Mouse (Mus musculus) small intestine, adult 2 months (tissue): Measurements from ENCODE around the gene 4933415F23Rik. TPM values are rescaled to one million over a fixed set of nuclear protein-coding genes. Genes with fewer than 3 reads are reported as not detected.

ENCODE experiments used
- H3K27ac ChIP-seq: fragments of 200-500 bp; 2 replicates; pipeline ENCODE4 v1.5.1; 2012; ENCODE audit warnings: low read depth, low read length, control low read depth, inconsistent platforms; ENCODE audit not compliant: insufficient read depth
- H3K27me3 ChIP-seq: fragments of 200-500 bp; 2 replicates; pipeline ENCODE4 v1.6.1; 2012; ENCODE audit warnings: mild to moderate bottlenecking, moderate library complexity, low read length, inconsistent platforms; ENCODE audit not compliant: control insufficient read depth, insufficient read depth
- H3K36me3 ChIP-seq: fragments of 200-500 bp; 2 replicates; pipeline ENCODE4 v1.6.1; 2012; ENCODE audit warnings: mild to moderate bottlenecking, low read length, control low read depth, inconsistent platforms; ENCODE audit not compliant: control insufficient read depth, insufficient read depth
- H3K4me1 ChIP-seq: fragments of 200-500 bp; 2 replicates; pipeline ENCODE4 v1.6.1; 2012; ENCODE audit warnings: low read length, inconsistent platforms, mixed read lengths; ENCODE audit not compliant: control insufficient read depth, insufficient read depth, insufficient read length
- H3K4me3 ChIP-seq: fragments of 200-500 bp; 2 replicates; pipeline ENCODE4 v1.5.1; 2012; ENCODE audit warnings: low read depth, mild to moderate bottlenecking, control low read depth, inconsistent platforms, low read length, moderate library complexity
- CTCF ChIP-seq: fragments of 200-500 bp; IDR thresholded peaks from 2 replicates; pipeline ENCODE4 v1.5.1; 2012; ENCODE audit warnings: low read depth, mild to moderate bottlenecking, control low read depth, inconsistent platforms, low read length, moderate library complexity, mixed read lengths; ENCODE audit not compliant: insufficient replicate concordance, insufficient read length; ENCODE audit errors: extremely low read depth
- POLR2A ChIP-seq: fragments of 200-500 bp; IDR thresholded peaks from 2 replicates; pipeline ENCODE4 v1.6.1; 2012; ENCODE audit warnings: low read depth, mild to moderate bottlenecking, control low read depth, inconsistent platforms, low read length, moderate library complexity
- WGBS: fragments of 180-500 bp; shearing (Covaris S2); methylation state at CpG from one replicate; pipeline ENCODE4 v1.1.7; 2018; 5-methylcytosine and 5-hydroxymethylcytosine counted together
- polyA plus RNA-seq: library from polyadenylated mRNA; depleted of rRNA; stranded (reverse); fragments of >200 nt; gene quantifications from 2 replicates; pipeline ENCODE4 v1.2.3, GENCODE M21; 2012

4933415F23Rik gene
- polyA plus RNA-seq, 1 experiment: not detected

DNA sequence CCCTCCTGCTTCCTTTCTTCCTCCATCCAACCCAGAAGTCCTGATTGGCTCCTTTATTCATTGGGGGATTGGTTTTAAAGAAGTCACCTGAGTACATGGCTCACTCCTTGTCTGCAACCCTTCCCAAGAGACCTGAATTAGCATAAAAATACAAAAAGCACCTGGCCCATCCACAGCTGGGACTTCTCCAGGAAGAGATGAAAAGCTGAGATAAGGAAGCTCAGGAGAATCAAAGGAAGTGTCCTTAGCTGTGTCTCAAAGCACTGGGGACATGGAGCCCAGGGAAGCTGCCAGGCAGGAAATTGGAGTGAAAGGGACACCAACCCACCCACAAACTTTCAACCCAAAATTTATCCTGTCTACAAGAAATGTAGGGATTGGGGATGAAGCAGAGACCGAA, 7.1 kb upstream of the 4933415F23Rik start:
- Histone ChIP-seq H3K27ac (no peak overlapping the region), H3K36me3 (no peaks in the 10 kb centered on the region), H3K4me3 (no peak overlapping the region), H3K4me1 (no peaks in the 10 kb centered on the region), H3K27me3 (no peaks in the 10 kb centered on the region)
- no peak for TF ChIP-seq CTCF
- no peak for TF ChIP-seq POLR2A
- 88% methylated on average over 1 of the region's 1 CpGs for WGBS

DNA sequence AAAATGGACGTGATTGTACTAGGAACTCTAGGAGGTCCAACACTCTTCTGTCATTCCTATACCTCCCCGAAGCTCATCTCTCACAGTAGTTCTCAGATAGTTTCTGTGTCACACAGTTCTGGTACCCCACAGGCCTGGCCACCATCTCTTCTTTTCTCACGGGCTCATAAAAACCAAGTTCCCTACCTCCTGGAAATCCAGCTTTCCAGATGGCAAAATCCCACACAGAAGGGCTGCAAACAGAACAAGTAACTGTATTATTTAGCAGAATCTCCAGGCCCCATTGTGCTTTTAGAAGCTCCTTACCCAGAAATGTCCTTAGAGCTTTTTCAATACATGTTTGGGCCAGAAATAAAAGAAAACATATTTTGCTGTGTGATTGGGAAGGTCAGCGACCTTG, 828 bp upstream of the 4933415F23Rik start:
- H3K4me3 ChIP-seq: no peak overlapping the region
- TF ChIP-seq POLR2A (no peak), CTCF (no peak)
- no peaks in the 10 kb centered on the region for H3K36me3 ChIP-seq
- no peaks in the 10 kb centered on the region for H3K27me3 ChIP-seq
- no peaks in the 10 kb centered on the region for H3K4me1 ChIP-seq
- no peak overlapping the region for H3K27ac ChIP-seq
- WGBS: 90% methylated on average over 4 of the region's 4 CpGs

DNA sequence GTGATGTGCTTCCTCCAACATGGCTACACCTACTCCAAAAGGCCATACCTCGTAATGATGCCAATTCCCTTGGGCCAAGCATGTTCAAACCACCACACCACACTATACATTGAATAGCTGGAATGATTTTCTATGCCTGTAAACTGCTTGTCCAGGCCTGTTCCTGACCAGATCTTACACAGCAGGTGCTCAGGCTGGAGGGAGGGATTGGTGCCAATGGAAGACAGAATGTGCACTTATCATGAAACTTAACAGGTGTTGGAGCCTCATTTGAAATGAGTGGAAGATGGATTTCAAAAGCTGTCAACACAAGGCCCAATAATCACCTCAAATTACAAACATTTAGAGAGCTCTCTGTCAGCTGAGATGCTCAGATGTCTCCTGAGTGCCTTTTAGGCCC, 2.3 kb downstream of the 4933415F23Rik start:
- no peaks in the 10 kb centered on the region for H3K27me3 ChIP-seq
- no peaks in the 10 kb centered on the region for H3K36me3 ChIP-seq
- H3K4me3 ChIP-seq: no peak overlapping the region
- H3K4me1 ChIP-seq: no peaks in the 10 kb centered on the region
- 65% methylated on average over 1 of the region's 1 CpGs for WGBS
- H3K27ac ChIP-seq: no peak overlapping the region
- no peak for TF ChIP-seq CTCF
- TF ChIP-seq POLR2A: no peak

DNA sequence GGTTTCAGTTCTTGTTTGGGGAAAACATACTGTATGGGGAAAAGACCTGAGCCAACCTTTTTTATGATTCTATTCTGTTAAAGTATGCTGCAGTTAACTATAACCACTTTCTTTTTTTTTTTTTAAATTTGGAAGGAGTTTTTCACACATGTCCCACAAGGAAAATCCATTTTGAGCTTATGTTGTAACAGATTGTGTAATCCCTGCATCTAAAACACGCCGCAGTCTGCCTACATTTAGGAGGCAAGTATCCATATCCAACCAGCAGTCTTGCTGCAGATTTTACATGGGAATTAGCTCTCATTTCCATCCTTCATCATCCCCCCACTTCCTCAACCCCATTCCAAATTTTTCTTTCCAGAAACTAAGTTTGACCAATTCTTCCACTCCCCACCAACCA, 3.6 kb downstream of the 4933415F23Rik start:
- Histone ChIP-seq H3K4me3 (no peak overlapping the region), H3K4me1 (no peaks in the 10 kb centered on the region), H3K27ac (no peak overlapping the region), H3K36me3 (no peaks in the 10 kb centered on the region), H3K27me3 (no peaks in the 10 kb centered on the region)
- WGBS: 89% methylated on average over 2 of the region's 2 CpGs
- TF ChIP-seq CTCF (no peak), POLR2A (no peak)

DNA sequence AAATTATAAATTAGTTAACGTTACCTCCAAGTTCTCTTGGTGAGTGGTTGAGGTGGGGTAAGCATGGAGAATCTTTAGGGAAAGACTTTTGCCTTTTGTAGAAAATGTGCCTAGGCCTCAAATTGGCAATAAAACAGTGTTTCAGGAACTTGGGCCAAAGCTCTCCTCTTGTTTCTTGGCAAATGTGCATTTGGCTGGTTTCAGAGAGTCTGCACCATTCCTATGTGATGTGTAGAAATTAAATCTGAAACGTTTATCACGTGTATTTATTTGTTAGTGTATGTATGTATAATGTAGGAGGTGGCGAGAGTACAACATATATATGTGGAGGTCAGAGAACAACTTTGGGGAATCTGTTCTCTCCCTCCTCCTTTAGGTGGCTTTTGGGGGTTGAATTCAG, 4.1 kb downstream of the 4933415F23Rik start:
- Histone ChIP-seq H3K4me3 (no peak overlapping the region), H3K36me3 (no peaks in the 10 kb centered on the region), H3K27ac (no peak overlapping the region), H3K4me1 (no peaks in the 10 kb centered on the region), H3K27me3 (no peaks in the 10 kb centered on the region)
- TF ChIP-seq POLR2A (no peak), CTCF (no peak)
- 75% methylated on average over 4 of the region's 4 CpGs for WGBS

DNA sequence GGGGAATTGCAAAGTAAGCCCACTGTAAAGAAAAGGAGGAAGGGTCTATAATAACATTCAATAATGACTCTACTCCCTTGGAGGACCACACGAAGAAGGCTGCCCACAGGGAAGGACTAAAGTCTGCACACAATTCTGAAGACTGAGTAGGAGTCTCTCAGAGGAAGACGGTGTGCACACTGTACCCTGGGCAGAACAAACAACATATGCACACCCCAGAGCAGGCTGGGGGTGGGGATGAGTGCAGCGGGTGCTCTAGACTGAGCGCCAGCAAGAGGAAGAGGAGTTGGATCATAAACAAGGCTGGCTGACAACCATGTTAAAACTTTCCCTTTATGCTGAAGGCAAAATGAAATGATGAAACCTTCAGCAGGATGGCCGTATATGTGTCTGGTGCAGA, 34.3 kb downstream of the 4933415F23Rik start:
- Histone ChIP-seq H3K4me1 (no peaks in the 10 kb centered on the region), H3K27ac (no peak overlapping the region), H3K4me3 (no peak overlapping the region), H3K27me3 (no peaks in the 10 kb centered on the region), H3K36me3 (no peaks in the 10 kb centered on the region)
- 83% methylated on average over 5 of the region's 5 CpGs for WGBS
- TF ChIP-seq CTCF (no peak), POLR2A (no peak)

DNA sequence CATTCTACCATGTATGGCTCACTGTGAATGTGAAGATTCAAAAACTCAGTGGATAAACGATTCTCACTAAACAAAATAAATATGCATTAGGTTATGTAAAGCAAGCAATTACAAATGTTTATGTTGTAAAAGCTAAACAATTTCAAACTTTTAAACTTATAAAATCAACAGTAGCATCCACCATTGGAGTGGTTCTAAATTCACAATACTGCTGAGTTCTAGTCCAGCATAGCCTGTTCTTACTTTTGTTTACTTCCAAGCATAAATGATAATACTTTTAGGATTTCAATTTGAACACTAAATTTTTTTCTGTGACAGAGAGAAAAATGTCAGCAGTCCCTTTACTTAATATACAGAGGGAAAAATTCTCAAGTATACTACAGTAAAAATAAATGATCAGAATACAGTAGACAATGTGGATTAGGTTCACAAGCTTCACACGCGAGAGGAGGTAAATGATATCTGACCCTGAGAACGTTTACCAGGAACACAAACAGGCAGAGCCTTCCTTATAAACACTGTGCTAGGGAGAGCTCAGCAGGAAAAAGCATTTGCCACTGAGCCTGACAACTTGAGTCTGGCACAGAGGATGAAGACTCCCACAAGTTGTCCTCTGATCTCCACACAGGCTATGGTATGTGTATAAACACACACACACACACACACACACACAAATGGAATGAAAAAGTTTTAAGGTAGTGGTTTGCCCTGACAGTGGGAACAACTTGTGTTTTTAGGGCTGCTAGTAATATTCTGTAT, 37.2 kb downstream of the 4933415F23Rik start:
- 51% methylated on average over 4 of the region's 4 CpGs for WGBS
- H3K27me3 ChIP-seq: no peaks in the 10 kb centered on the region
- H3K27ac ChIP-seq: no peak overlapping the region
- no peak for TF ChIP-seq CTCF
- TF ChIP-seq POLR2A: no peak
- H3K4me1 ChIP-seq: no peaks in the 10 kb centered on the region
- no peaks in the 10 kb centered on the region for H3K36me3 ChIP-seq
- H3K4me3 ChIP-seq: no peak overlapping the region
